Mouse (Mus musculus): ENCODE measurements around the gene Prkch. TPM values are rescaled to one million over a fixed set of nuclear protein-coding genes. Genes with fewer than 3 reads are reported as not detected.

Gene Prkch
- total RNA-seq, 2 experiments from 2014 or later, result 4.4 to 5.0 TPM

DNA sequence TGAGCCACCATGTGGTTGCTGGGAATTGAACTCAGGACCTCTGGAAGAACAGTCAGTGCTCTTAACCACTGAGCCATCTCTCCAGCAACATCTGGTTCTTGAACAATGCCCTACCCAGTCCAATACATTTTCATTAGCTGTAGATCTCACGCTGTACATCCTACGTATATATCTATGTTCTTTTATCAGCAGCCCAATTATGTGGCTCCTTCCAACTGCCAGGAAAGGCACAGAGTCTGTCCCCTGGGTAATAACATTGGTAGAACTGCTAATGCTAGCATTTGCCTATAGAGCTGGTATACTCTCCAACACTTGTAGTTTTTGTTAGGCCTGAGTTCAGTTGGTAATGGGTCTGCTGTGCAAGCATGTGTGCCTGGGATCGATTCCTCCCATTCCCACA, 163.8 kb downstream of the Prkch start:
- DNase-seq (ENCODE audit: low spot score), result no peak

DNA sequence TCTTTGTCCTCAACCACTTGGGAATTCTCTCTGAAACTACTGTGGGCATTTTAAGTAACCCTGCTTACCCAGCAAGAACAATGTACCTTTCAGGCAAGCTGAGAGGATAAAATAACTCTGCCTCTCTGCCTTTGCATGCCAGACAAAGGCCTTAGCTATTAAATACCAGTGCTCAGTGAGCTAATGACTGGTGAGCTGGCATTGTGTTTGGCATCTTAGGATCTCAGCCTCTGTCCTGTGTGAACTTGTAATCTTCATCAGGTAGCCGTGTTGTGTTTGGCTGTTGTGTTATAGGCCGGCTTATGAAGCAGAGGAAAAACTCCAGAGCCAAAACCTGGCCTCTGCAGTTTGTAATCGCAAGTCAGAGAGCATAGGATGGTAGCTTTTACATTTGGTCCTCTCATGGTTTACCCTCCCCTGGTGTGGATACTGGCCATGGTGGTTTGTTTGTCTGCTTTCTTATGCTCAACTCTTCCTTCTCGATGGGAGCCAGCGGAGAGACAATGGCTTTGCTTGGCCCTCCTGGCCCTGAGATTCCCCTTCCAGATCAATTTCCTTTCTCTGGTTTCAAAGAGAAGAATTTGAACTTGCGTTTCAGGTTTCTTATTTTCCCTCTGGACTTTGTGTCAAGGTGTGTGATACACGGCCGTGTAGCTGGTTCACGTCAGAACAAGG, 170.0 kb downstream of the Prkch start:
- DNase-seq (ENCODE audit: low spot score), result no peak

DNA sequence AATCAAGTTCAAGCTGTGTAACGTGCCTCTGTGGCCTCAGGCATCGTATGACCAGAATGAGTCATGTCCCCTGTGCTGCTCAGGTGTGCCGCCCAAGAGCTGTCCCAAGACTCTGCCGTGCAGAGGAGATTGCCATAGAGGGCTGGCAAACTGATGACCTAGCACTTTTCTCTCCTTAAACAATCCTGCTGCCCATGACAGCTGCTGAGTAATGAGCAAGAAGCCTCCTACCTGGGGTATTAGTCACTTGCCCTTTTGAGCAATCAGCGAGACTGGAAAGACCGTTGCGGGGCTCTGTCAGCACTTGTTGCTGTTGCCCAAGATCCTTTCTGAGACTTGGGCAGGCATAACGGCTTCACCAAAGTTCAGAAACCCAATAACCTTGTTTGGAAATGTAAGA, 171.1 kb downstream of the Prkch start:
- DNase-seq (ENCODE audit: low spot score), result no peak

DNA sequence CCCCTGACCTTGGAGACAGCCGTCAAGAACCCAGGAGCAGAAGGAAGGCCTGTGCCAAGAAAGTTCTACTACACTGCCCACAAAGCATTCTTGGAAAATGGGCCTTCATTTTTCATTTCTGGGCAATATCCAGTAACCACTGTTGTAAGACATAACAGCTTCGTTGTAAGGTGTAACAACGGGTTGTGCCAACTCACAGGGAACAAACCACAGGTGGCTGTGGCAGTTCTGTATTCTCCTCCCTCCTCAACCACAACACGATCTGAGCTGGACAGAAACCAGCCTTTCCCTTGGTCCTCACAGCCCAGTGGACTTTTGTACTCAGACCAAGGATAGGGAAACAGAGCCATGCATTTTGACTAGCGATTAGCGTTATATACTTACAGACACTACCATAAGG, 171.9 kb downstream of the Prkch start:
- no peak for DNase-seq (ENCODE audit: low spot score)

DNA sequence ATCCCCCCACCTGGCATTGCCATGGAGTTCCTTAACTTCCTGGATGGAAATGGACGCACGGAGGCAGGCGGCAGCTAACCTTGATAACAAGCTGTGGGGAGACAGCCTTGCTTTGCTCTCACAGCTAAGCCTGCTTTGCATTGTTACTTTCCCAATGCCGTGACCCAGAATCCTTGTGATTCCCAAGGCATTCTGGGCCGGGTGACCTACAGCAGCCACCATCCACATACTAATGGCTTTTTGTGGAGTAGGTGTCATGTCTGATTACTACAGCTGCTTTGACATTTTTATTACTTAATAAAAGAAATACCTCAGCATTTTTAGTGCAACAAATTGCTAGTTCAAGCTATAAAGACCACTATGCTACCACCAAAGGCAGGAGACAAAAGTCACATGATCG, 177.4 kb downstream of the Prkch start:
- no peak for DNase-seq (ENCODE audit: low spot score)

DNA sequence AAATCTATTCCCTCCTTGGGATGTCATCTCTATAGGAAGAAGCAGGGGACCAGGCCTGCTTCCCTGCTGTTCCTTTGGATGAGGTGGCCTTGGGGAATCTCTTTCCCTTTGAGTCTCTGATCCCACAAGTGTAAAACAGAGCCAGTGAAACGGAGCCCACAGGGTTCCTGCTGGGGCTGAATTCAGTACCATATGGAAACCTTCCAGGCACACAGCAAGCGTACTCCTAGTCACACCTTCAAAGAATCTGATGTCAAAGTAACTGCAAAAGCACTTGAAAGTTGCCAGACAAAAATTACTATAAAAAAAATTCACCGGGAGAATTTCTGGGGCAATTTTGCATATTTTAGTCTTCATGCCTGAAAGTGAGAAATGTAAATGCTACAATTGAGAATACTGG, 178.2 kb downstream of the Prkch start:
- no peak for DNase-seq (ENCODE audit: low spot score)

DNA sequence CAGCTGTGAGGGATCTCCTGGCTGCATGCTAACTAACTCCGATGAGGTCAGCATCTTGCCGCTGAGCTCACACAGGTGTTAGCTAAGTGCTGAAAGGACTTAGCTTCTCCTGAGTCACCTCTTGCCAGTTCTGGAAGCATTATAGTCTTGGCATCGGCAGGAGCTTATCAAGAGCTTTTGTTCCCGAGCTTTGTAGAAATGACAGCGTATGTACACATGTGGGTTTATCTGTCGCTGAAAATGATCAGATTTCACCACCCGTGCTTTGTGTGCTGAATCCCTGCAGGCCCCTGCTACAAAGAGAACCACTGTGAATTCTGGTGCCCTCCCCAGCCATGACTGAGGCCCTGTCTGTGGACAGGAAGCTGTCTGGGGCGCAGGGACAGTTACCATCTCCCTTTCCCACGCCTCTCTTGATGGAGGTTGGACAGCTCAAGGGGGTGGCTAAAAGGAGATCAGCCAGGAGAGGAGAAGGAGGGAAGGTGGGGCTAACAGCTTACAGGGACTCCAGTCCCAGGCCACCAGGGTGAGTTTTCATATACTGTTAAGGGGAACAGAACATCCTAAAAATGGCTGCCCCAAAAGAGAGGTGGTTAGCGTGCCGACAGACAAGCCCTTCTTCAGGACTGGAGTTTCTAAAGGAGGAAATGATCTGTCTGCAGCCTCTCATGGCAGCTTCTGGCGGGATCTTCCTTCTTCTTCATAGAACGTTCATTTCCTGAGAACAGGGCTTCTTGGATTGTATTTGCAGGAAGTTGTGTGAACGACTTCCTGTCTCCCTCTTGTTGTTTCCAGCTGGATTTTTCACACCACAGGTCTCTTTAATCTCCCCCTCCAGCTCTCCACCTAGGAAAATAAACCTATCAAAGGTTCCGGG, 180.3 kb downstream of the Prkch start:
- no peak for DNase-seq (ENCODE audit: low spot score)

DNA sequence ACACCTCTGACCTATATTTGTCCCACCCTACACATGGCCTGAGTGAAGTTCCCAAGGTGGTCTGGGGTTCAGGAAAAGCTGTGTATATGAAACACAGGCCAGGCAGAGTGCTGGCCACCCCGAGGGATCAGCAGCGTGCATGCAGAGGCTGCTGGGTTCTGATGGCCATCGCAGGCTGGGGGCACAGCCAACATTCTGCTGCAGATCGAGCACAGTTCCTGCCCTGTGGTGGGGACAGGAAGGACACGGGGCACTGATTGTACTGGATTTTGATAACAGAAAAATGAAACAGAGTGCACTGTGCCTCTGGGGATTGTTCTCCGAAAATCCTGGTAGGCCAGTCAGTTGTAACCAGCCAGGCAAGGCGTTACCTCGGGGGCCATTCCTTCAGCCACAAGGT, 181.6 kb downstream of the Prkch start:
- DNase-seq (ENCODE audit: low spot score), result no peak

DNA sequence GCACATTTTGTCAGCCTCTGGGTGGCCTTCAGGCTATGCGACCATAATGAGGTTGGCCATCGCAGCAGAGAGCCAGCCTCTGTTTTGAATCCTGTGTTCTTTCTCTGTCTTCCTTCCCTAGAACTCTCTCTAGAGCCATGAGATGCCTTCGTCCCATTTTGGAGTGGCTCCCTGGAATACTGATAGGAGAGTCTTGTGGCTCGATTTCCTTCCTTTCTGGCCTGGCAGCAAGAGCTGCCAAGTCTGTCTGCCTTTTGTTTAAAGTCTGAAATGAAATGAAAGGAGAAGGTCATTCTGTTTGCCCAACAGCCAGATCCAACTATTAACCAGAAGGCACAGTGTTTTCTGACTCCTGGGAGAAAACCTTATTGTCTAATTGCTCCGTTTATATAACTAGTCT, 184.2 kb downstream of the Prkch start:
- no peak for DNase-seq (ENCODE audit: low spot score)

DNA sequence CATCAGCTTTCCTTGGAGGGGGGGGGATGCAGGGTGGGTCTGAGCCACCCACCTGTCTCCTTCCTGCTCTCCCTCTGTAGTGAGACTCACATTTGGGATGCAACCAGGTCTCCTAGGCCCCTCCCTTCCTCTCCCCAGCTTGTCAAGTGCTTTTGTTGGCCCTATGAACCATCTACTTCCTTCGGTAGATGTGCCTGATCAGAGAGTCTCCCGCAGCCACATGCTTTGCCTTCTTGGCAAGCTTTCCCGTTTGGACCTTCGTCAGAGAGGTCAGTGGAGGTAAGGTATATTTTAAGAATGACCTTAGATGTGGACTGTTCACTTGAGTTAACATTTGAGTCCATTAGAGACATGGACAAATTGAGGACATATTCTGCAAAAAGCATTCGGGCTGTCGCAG, 184.9 kb downstream of the Prkch start:
- no peak for DNase-seq (ENCODE audit: low spot score)

DNA sequence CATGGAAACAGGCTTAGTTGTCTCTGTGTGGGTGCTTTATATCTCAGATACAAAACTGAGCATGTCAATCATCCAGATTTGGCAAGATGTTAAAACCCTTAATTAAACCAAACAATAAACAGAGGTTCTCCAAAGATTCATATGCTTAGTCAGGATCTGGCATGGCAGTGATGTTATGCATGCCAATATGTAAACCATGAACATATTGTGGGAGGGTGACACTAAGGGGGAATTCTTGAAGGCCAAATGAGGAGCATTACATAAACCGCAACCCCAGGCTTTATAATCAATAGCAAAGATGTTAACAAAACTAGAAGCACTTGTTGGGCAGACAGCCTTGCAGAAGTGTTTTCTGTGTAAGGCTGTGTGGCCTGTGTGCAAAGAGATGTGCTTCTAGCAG, 186.2 kb downstream of the Prkch start:
- no peak for DNase-seq (ENCODE audit: low spot score)

DNA sequence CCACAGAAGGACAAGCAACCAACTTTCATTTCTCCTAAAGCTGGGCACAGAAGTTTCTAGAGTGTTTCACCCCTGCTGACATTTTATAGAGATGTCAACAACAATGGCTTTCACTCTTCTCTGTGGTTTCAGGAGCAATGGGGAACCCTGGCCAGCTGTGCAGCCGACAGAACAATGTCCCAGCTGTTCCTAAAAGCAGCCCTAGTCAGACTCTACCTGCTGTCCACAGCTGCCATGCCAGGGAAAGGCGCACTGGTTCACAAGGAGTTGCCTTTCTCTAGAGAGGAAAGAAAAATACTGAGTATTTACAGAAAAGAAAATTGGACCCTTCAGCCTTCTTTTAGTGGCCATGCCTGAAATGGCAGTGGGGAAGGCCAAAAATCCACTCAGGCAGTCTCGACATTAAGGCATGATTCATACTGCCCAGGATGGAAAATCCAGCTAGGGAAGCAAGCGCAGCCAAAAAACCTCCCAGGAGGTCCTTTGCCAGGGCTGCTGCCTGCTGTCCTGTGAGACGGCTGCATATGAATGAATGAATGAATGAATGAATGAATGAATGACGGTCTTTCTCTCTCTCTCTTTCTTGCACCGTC, 190.3 kb downstream of the Prkch start:
- peak; percentile 36 for DNase-seq (ENCODE audit: low spot score)

DNA sequence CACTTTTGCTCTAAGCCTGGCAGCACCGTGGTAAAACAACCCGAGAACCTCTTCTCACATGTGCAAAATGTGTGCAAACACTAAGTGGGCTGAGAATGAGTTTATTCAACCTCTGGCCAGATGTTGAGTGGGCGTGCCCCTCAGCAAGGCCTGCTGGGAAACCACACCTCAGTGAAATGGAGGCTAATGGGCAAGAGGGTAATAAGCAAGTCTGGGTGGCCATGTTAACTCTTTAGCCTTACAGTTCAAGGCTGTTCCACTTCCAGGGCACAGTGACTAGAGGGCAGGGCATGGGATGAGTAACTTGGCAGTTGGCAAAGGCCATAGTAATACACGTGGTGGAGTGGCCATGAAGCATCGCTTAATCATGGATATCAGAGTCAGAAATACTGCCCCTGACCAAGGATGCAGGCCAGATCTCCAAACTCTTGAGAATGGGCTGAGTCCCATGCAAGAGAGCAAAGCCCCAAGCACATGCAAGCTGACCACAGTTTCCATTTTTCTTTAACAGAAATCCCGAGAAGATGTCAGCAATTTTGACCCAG, 191.9 kb downstream of the Prkch start:
- no peak for DNase-seq (ENCODE audit: low spot score)

DNA sequence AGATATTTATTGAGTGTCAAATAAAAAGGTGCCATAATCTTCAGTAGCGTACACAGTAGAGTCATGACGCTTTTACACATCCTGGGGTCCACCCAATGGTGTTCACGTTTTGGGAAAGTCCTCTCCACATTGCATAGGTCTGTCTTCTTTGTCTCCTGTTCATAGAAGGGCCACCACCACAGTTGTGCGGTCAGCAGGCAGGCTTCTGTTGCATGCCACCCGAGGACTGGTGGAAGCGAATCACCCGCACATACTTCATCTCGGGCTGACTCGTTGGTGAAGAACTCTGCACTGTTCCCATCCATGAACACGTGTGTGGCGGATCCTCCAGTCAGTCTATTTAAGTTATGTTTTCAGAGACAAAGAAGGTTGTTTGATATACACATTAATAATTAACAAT, 193.1 kb downstream of the Prkch start:
- no peak for DNase-seq (ENCODE audit: low spot score)

DNA sequence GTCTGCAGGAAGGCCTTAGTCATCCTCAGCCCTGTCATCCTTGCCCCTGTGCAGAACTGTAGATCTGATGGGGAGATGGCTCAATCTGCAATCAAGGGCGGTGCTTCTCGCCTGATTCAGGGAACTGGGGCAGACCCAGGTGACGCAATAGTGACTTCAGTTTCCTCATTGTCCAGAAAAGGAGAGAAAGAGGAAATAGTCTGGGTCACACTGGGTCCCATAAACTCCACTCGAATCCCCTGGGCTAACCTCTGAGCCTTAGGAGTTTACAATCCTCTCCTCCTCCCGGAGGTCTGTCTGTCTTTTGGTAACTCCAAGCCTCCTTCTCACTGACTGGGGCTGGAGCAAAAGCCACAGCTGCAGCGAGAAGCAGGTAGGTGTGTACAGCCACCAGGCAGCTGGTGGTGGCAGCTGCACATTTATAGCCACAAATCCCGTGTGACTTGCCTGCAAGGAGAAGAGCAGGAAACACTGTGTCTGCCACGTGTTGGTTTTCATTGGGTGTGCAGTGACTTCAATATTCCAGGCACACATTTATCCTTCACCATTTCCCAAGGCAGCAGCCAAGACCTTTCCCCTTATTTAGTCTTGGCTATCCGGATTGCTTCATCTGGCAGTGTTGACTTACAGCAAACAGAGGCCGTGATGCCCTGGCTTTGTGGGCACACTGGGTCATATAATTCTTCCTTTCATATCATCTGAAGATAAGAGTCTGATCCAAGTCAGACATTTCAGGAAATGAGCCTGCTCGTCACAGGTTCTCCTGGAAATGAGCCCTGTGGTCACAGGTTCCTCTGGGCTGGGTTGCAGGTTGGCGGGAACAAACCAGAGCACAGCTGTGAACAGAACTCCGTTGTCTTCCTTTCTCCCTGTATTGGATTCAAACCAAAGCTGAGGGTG, 195.0 kb downstream of the Prkch start:
- peak; percentile 71 for DNase-seq (ENCODE audit: low spot score)

DNA sequence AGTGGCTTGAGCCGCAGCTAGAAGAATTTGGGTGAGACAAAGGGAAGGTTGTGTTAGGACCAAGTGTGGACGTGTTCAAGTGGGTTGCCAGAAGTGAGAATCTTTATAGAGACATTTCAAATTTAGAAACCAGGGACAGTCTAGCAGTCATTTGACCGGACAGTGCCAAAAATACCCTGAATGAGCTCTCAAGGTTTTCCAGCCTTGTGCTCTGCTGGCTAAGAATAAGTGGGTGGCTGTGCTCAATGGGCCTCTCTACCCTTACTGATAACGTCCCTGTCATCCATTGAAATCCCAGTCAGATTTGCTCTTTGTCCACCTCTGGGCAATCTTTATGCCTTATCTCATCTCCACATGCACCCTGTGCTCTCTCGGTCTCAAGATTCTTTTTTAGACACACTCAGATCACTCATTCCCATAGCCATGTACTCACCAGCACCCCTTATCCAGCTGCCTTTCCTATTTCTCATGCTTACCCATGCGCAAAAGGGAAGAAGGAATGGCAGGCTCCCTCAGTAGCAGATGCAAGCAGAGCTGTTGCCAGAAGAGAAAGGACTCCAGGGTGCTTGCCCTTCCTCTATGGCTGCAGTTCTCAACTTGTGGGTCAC, 196.9 kb downstream of the Prkch start:
- no peak for DNase-seq (ENCODE audit: low spot score)

DNA sequence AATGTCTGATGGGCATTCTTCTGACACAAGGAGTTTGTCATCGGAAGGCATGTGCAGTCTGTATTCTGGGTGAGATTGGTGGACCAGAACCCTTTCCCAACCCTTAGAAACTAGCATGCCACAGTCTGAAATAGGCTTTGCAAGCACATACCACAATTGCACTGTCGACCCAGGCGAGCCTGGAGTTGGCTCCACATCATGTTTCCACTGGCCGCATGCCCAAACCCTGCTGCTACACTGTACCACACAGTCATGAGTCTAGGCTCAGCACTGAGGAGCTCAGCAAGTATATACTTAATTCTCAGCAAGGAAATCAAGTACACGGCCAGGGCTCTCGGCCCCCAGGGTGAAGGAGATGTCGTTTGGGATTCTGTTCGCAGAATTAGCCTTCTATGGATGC, 202.3 kb downstream of the Prkch start:
- DNase-seq (ENCODE audit: low spot score), result peak; percentile 84

DNA sequence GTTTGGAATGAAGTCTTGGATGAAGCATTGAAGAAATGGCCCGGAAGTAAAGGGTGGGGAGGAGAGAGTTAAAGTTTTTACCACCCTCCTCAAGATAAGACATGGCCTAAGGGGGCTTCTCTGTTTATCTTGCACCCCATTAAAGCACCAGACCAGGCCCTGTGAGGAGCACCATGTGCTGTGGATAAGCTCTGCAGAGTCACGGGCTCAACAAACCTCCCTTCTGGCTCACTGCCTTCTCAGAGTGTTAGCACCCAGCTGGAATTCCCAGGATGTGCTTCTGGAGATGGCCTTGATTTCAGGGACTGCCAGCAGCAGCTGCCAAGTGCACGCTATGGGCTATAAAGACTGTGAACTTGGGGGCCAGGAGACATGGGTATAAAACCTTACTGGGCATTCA, 204.3 kb downstream of the Prkch start:
- no peak for DNase-seq (ENCODE audit: low spot score)

DNA sequence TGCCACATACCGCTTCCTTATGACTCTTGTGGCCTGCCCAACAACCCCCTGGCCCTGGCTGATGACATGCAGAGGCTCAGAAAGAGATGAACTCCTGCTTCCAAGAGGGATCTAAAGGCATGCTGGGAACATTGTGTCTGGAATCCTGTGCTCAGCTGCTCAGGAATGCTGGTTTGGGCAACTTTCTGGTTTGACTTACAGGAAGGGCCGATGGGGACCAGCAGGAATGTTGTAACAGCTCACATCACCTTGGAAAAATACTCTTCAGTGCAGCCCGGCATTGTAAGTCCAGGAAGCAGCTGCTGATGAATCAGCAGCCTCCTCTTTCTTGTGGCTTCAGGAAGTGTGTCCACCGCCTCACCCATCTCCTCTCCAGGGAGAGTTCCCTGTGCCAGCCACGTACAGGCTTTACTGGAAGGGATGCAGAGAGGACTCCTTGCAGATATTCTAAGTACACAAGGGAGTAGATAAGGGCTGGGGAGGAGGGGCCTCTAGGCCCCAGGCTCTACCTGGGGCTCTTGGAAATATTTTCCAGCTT, 206.0 kb downstream of the Prkch start:
- peak; percentile 47 for DNase-seq (ENCODE audit: low spot score)

DNA sequence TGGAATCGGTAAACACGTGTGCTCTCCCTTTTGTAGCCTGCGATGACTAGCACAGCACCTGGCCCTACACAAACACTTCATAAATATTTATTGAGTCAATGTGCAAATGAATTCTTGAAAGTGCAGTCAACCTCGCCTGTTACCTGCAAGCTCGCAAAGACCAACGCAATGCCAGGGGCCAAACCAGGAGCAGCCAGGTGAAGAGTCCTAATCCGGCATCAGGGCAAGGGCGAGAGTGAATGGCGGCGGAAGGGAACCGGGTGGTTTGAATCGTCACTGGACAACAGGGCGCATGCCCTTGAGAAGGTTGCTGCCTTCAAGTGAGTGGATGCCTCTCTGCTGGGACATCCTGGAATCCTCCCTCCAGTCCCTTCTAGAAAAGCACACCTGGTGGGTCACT, 208.6 kb downstream of the Prkch start:
- DNase-seq (ENCODE audit: low spot score), result no peak

DNA sequence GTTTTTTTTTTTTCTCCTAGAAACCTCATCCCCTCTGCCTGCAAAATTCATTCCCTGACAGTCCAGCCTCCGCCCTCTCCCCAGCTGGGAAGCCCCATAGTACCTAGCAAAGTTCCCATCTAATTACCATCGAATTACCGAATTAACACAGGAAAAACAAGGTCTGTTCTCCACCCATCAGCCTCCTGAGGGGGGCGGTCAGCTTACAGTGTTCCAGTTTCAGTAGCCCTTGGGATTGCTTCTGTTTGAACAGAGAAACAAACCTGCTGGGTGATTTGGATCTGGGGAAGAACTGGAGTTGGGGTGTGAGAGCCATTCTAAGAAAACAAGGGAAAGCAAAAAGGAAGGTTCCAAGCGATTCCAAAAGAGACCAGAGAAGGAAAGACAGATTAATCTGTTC, 209.1 kb downstream of the Prkch start:
- DNase-seq (ENCODE audit: low spot score), result no peak
